Mouse (Mus musculus): ENCODE measurements around the gene Pgpep1l. TPM values are rescaled to one million over a fixed set of nuclear protein-coding genes. Genes with fewer than 3 reads are reported as not detected.
"Not testable (repeated sequence)": the region's sequence is repeated elsewhere in the genome, so short reads cannot be mapped to it uniquely, and the experiment has no call there.

The Pgpep1l gene
- total RNA-seq, 4 experiments from 2014 or later: 0.41 TPM; not detected in 3

DNA sequence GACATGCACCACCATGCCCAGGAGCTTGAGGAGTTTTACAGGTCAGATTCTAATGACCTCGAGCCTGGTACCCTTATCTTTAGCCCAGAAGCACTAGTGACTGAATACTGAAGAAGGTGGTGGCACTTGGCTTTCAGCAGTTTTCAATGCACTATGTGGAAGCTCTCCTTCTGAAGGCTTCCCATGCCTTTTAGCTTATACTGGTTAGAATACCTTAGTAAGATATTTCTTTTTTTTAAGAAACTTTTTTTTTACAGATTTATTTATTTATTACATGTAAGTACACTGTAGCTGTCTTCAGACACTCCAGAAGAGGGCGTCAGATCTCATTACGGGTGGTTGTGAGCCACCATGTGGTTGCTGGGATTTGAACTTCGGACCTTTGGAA lies 19.1 kb upstream of the Pgpep1l start:
- not testable (repeated sequence) for DNase-seq (ENCODE audit: low spot score)

DNA sequence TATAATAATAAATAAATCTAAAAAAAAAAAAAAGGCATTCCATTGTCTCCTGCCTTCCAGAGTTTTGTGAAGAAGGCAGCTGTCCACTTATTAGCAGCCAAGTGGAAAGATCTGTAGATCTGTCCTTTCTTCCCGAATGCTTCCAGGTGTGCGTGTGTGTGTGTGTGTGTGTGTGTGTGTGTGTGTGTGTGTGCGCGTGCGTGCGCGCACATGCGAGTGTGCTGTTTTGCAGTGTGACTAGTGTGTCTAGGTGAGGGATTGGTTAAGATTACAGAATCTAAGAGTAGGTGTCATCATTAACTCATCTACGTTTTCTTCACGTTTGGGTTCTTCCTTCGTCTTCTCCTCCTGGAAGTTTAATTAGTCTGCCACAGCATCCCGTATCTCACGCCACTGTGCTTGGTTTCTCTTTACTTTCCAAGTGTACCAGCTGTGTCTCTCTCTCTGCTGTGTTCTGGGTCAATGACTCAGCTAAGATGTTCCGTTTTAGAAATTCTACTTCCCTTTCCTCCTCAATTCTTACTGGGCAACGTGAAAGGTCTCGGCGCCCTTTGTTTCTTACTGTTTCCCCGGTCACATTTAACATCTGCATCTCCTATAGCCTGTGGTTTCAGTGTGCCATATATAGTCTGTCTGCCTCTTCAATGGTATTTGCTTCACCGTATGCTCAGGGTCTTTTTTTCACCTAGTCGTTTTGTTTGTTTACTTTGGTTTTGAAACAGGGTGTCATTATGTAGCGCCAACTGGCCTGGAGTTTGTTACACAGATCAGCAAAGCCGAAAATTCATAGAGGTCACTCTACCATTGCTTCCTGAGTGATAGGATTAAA lies 18.5 kb upstream of the Pgpep1l start:
- no peak for DNase-seq (ENCODE audit: low spot score)

DNA sequence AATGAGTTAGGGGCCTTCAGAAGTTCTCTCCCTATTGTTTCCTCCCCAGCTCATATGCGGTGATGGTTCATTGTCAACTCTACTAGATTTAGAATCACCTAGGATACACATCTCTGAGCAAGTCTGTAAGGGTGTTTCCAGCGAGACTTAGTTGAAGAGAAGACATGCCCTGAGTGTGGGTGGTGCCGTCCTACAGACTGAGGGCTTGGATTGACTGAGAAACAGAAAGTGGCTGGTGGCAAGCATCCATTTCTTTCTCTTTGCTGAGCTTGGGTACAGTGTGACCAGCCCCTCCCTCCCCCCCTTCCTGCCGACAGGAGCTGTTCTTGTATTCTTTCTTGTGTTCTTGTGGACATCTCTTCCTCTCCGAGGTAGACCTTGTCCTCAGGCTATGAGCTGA lies 17.3 kb upstream of the Pgpep1l start:
- no peak for DNase-seq (ENCODE audit: low spot score)

DNA sequence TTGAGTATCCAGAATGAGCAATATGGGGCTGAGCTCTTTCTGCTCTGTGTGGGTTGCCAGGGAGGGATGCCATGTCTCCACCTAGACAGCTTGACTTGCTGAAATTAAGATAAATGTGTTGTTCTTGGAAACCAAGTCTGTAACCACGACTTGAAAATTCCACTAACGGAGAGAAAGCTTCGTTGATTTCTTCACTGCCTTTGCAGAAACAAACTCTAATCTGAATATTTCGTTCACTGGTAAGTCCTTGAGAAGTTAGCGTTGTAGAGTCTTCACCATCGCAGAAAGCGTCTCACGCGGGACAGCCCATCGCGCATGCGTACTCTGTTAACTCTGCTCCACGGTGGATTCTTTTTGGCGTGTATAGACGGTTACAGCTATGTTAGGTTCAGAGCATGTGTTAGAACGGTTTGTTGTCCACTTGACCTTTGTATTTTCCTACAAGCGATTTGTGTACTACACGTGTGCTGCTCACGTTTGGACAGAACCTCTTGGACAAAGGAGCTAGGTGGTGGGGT lies 16.4 kb upstream of the Pgpep1l start:
- DNase-seq (ENCODE audit: low spot score): no peak

DNA sequence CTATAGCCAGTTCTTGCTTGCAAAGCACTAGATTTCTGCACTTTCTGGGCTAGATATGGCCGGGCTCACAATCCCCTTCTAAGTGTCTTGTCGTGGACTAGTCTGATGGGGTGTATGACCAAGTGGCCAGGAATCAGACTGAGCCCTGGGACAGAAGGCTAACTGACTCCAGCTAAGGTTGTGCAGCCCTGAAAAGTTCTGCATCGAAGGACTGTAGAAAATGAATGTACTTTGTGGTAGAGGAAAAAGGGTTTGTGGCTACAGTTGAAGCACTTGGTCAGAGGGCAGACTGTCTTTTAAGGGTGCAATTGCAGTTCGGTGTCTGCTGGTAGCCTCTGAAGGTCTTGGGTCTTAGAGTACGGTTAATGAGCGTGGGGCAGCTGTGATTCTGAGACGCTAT lies 15.4 kb upstream of the Pgpep1l start:
- no peak for DNase-seq (ENCODE audit: low spot score)

DNA sequence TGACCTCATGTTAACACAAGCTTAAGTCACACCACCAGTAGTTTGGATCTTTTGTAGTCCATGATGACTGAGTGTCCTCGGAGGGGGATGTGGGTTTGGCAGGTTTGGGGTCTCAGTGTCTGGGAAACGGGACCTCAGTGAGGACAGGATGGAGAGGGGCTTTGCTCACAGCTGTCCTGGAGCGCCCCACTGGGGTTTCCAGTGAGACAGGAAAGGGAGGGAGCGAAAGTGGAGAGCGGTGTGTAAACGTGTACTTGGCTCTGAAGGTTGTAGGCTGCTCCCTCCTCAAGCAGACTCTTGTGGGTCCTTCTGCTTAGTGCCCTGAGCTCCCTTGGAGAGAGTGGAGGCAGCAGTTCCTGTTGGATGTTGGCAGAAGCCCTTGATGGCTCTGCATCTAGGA lies 14.9 kb upstream of the Pgpep1l start:
- DNase-seq (ENCODE audit: low spot score): no peak

DNA sequence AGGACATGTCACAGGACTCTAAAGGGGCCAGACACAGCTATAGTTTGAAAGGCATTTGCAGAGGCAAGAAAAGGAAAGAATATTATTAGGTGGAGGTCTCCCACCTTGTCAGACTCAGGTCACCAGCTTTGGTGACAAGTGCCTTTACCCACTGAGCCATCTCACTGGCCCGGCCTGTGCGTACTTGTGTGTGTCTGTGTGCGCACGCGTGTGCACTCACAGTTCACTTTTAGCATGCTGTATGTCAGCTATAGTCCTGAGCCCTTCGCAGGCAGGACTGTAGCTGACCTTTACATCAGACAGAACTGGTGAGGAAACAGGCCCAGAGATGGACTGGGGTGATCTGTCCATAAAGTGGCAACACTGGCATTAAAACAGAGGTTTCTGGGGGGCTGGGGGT lies 14.4 kb upstream of the Pgpep1l start:
- DNase-seq (ENCODE audit: low spot score): no peak

DNA sequence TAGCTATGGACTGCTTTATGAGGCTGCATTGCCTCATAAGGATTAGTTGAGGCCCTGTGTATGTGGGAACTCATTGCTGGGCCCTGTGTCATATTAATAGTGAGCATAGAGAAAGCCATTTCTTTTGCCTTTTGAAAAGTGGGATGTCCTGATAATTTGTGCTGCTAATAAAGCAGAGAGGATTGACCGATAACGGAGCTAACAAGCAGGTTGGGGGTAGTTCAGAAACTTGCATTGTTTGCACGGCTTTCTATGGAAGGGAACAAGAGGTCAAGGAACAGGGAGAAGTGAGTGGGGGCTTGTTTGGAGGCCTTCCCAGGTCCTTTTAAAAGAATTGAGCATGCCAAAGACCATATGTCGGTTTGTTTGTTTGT lies 13.9 kb upstream of the Pgpep1l start:
- no peak for DNase-seq (ENCODE audit: low spot score)

DNA sequence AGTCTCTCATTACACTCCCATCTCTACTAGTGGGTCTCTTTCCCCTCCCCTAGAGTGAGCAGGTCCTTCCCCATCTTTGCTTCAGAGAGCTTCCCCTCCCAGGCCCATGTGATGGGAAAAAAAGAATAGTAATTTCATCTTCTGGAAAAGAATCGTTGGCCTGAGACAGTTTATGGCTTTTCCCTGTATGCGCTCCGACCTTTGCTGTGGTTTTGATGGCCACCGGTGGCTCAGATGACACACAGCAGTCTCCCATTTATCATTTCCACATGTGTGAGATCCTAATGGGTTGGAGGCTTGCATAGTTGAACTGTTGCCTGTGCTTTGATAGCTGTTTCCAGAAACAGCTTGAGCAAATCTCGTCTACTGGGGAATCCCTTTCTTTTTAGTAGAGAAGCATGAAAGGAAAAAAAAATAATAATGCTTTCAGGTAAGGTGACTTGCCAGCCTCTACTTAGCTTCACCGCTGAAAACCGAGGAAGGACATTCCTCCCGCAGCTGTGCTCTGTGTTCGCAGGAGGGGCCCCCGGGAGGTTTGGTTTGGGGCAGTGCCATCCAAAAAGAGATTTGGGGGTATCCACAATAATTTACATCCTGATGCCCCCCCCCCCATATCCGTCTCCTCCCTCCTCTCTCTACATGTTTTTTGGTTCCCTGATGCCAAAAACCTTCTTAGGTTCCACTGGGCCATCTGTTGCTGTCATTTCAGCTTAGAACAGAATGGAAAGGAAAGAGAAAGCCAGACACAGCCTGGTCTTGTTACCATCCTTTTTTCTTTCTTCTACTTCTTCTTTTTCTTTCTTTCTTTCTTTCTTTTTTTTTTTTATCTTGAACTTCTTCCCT lies 13.2 kb upstream of the Pgpep1l start:
- DNase-seq (ENCODE audit: low spot score): no peak

DNA sequence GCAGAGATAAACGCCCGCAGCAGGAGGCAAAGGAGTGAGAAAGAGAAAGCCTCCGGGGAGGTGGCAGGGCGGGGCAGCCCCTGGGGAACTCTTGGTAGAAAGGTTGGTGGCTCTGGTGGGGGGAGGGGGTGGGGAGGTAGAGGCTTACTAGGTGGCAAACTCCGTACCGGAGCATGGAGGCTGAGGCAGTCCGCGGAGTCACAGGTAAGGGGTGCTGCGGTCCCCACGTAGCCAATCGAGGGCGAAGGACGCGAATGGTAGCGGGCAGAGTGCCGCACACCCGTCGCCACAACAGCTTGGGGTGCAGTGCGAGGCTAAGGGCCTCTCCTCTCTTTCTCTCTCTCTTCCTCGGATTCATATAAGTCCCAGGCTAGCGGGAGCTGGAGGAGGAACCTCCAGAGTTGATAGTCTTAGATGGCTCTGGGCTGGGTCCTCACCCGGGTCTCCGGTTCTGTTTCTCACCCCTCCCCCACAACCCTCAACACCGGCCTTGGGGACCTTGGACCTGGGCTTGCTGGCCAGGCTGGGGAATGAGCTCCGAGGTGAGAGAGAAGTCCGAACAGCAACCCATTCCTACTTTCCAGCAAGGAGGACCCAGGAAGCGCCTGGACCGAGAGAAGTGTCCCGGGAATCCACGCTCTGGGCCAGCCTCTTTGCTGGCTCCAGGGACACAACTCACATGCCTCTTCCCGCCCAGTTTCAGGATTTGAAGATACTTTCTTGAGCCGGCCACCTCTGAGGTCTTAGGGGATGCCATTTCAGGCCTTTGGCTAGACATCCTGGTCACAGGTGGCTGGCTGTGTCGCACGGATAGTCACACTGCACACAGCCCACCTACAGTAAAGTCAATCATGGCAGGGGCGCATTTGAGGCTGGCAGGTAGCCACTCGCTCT lies 12.1 kb upstream of the Pgpep1l start:
- DNase-seq (ENCODE audit: low spot score): no peak

DNA sequence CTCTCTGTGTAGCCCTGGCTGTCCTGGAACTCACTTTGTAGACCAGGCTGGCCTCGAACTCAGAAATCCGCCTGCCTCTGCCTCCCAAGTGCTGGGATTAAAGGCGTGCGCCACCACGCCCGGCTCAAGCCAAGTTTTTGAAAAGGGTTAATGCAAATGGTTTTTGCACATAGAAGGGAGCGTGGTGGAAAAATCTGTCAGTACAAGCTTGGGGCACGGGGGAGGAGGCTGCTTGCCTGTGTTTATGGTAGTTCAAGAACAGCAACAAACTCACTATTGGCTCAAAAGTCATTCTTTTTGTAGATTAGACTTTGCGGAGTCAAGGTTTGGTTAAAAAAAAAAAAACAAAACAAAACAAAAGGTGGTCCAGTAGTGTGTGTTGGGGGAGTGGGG lies 11.4 kb upstream of the Pgpep1l start:
- DNase-seq (ENCODE audit: low spot score): not testable (repeated sequence)

DNA sequence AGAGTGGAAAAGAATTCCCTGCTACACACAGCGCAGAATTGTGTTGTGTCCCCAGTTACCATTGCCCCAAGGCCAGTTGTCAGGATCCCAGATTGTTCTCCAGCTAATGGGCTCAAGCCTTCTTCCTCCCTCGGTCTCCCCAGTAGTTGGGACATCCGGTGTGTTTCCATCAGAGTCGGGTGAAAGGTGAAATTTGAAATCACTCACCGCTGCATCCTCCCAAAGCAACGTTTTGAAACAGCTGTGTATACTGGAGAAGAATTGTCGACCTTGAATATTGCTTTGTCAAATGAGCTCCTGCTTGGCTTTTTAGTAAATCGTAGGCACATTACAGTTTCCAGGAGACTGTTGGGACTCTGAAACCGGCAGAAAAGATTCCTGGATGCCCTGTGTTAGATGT lies 10.9 kb upstream of the Pgpep1l start:
- no peak for DNase-seq (ENCODE audit: low spot score)

DNA sequence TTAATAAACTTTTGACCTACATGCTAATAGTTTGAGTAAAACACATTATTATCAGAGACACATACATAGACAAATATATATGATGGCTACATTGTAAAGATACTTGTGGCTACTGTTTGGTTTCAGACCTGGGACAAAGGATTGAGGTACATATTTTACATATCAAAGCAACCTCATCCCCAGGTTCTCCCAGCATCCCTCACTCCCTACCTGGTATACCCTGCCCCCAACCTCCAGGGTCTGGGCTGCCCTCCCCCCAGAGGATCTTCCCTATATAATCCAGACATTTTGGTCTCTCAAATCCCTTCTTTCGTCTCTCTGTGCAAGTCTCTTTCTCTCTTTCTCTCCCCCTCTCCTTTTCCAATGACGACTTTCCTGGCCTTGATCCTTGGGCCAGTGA lies 10.2 kb upstream of the Pgpep1l start:
- no peak for DNase-seq (ENCODE audit: low spot score)

DNA sequence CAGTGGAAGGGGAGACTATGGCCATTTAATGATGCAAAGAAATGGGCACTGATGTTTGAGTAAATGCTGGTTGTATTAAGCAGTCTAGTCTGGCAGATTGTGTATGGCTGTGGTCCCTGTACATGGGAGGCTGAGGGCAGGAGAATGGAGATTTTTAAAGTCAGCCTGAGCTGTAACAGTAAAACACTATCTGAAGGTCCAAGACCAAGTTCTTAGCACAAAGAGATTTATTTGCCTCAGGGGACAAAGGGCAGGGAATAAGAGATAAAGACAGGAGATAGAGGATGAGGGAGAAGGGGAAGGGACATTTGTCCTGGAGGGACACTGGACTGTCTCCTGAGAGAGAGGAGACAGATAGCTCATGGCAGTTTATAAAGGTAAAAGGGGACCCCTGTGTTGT lies 9.5 kb upstream of the Pgpep1l start, which contains the start of gene Fam169b:
TSS of gene Fam169b (plus strand) at position 325 of the 400 bp plus-strand sequence.
- DNase-seq (ENCODE audit: low spot score): no peak

DNA sequence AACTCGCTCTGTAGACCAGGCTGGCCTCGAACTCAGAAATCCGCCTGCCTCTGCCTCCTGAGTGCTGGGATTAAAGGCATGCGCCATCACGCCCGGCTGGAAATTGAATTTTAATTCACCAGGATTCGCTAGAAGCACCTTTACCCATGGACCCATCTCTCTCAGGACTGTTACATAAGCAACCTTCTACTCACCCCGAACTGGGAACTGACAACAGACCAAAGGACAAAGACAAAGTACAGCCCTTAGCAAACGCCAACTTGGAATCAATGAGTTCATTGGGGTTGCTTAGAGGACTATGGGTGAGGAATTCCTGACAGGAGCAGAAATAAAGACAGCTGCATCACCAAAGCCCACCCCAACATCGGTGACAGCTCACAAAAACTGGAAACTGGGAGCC lies 8.6 kb upstream of the Pgpep1l start:
- DNase-seq (ENCODE audit: low spot score): no peak

DNA sequence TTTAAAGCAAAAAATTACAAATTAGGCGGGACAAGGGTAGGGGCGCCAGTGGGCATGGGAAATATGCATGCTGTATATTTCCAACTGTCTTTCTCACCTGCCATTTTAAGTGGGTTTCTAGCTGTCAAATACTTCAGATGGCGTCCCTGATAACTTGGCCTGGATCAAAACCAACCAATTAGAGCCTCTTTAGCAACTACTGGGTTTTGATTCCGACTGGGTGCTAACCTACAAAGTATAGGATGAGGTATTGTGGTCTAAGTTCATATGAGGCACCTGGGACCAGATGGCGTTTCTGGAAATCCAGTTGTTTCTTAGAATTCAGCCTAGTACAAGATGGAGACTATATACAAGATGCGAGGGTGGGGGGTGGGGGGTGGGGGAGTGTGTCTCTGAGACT lies 7.8 kb upstream of the Pgpep1l start:
- no peak for DNase-seq (ENCODE audit: low spot score)

DNA sequence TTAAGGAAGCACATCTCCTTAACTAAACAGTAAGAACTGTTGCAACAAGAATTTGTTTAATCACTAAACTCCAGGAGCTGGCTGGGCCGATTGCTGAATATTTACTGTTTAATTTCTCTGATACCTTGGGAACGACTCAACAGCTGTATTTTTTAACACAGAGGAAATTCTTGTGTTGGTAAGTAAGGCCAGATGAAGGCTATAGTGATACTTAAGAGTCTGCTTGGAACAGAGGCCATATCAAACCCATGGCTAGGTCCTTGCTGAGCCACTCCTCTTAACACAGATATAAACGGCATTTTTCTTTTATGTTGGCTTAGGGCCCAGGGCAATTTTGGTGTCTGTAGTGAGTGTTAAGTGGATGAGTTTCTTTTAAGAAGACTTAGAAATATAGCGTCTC lies 6.5 kb upstream of the Pgpep1l start:
- DNase-seq (ENCODE audit: low spot score): no peak

DNA sequence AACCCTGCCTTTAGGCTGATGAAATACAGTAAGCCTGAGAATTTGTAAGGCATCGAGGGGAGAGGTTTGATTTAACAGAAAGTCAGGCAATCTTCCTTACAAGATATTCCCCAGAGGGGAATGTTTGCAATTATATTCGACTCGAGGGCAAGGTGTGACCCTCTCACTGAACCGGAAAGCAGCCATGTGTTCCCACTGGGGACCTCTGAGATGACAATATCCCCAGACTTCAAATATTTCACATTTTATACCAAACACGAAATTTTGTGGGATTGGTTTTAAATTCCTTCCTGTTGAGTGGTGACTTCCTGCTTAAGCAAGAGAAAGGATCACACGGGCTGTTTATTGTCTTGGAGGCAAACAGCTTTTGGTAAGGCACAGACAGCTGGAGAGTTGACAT lies 2.7 kb upstream of the Pgpep1l start:
- DNase-seq (ENCODE audit: low spot score): peak; percentile 28

DNA sequence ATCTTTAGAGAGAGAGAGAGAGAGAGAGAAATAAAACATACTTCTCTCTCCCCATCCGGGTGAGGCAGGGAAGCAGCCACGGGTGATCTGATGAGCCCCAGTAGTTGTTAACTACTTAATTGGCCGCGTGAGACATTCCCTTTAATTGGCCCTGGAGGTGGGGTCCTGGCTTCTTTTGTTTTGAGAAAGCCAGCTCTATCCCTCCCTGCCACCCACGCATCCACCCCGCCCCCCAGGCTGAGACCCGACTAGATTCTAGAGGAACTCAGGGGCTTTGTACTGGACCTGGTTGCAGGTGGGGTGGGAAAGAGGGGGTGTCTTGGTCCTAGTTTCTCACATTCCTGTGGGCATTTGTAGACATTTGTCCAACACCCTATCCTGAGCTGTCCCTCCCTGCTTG lies 1.4 kb upstream of the Pgpep1l start:
- no peak for DNase-seq (ENCODE audit: low spot score)

DNA sequence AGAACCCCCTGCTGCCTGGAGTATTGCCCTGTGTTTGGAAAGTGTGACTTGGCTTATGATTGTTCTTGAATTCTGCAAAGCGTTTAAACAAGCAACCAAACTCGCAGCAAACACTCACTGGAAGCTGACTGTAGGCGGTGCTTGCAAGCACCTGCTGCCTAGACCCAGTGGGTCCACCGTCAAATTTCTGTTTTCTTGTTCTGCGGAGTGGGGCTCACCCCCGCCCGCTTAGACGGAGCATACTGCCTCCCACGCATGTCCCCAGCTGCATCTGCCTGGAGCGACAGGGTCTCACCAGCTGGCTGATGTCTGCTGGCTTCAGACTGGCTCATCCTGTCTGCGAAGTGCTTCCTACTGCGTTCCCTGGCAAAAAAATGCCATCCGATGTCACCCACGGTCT lies 498 bp upstream of the Pgpep1l start:
- no peak for DNase-seq (ENCODE audit: low spot score)

DNA sequence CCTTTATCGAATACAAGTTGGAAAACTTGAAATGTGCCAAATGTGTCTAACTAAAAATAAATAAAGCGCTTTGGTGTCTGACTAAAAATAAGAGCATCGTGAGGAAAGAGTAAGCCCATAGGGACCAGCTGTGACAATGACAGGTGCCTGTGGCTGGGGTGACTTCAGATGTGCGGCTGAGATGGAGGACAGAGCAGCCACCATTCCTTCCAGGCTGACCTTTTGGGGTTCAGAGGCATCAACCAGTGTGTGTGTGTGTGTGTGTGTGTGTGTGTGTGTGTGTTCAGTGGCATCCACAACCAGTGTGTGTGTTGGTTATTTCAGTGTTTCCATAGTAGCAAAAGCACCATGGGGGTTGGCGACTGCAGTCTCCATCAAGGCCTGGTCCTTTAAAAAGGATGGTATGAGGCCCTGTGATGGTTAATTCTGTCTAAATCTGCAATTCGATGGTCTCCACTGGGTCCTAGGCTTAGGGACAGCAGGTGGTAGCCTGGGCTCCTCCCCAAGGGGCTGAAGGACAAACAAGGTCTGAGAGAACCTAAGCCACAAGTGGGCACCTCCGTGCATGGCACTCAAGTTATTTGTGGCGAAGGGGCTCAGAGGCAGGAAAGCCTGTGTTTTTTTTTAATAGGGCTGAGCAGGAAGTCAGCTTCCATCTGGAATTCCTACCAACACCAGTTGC lies 546 bp downstream of the Pgpep1l start:
- DNase-seq (ENCODE audit: low spot score): no peak
